Mouse (Mus musculus) erythroblast, embryonic 14.5 days (primary cell): Measurements from ENCODE around the gene Brms1.

ENCODE experiments used
- GATA1 ChIP-seq: IDR thresholded peaks from 2 replicates; pipeline ENCODE4 v1.6.1; 2012; ENCODE audit warnings: low read length, inconsistent platforms, mixed read lengths
- TAL1 ChIP-seq: IDR thresholded peaks from 3 replicates; pipeline ENCODE4 v1.6.1; 2012; ENCODE audit warnings: low read length, inconsistent platforms, mixed read lengths

DNA sequence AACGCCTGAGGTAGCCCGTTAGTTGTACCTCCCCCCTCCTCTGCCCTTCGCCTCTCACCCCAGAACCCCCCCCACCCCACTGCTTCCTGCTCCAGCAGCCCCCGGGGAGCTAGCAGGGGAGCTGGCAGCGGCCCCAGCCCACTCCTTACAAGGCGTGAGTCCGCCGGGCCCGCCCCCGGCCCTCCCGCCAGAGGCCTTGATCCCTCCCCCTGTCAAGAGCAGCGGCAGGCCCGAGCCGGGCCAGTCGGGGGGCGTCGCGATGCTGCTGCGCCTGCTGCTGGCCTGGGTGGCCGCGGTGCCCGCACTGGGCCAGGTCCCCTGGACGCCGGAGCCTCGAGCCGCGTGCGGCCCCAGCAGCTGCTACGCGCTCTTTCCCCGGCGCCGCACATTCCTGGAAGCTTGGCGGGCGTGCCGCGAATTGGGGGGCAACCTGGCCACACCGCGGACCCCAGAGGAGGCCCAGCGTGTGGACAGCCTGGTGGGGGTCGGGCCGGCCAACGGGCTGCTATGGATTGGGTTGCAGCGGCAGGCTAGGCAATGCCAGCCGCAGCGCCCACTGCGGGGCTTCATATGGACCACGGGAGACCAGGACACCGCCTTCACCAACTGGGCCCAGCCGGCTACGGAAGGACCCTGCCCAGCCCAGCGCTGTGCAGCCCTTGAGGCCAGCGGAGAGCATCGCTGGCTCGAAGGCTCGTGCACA is 26.9 kb downstream of the Brms1 start, which contains the start of gene Cd248:
- TF ChIP-seq GATA1 (no peak), TAL1 (no peak)
